Mouse (Mus musculus) brain, embryonic 14.5 days (tissue): ENCODE measurements around the gene Arhgdia.

Experiments
- CTCF ChIP-seq: fragments of 200-500 bp; IDR thresholded peaks from 2 replicates; pipeline ENCODE4 v1.5.1; 2012; ENCODE audit warnings: inconsistent platforms, mild to moderate bottlenecking, moderate library complexity, borderline replicate concordance; ENCODE audit not compliant: insufficient read depth, insufficient read length; ENCODE audit errors: extremely low read depth
- POLR2A ChIP-seq: fragments of 200-500 bp; IDR thresholded peaks from 2 replicates; pipeline ENCODE4 v1.6.1; 2012; ENCODE audit warnings: mild to moderate bottlenecking, inconsistent platforms, borderline replicate concordance; ENCODE audit not compliant: poor library complexity, insufficient read depth, insufficient read length, severe bottlenecking; ENCODE audit errors: extremely low read depth

DNA sequence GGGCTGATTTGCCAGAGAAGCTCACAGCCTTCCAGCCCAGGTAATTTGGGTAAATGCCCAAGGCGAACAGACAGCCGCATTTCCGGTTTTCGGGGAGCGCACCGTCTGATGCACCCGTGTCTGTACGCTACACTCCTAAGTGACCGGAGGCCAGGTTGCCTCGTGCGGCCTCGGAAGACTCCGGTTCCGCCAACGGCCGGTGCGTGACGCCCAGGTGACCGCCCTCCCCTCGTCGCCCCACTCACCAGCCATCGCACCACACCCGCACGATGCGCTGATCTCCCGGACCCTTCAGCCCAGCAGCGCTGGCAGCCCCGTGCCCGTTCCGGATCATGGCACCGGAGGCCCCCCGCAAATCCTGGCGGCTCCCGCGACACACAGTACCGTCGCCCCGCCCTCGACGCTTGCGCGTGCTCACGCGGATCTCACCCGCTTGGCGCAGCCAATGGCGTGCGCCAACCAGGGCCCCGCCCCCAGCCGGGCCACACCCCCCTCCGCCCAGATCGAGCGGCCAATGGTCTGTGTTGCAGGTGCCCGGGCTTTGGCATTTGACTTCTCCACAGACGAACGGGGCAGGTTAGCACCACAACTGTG is 36.2 kb upstream of the Arhgdia start, which contains the start of gene Pcyt2:
- TF ChIP-seq CTCF (no peak), POLR2A (peak; percentile 64; the same call in 1 of the 2 replicates)
